Mouse (Mus musculus) CH12F3 (cell line): Measurements from ENCODE around the gene Map3k7cl.

Source experiments
- in situ Hi-C: fragments of 300-500 bp; cut with MboI; formaldehyde crosslinking; loops from 2 replicates; pipeline ENCODE4 v1.14.3; 2020; ENCODE audit warnings: low sequenced_read_pairs

Map3k7cl gene

GRCm38 (mm10) chr16:87585548-87586262, 32.6 kb downstream of the Map3k7cl start:
- in situ Hi-C loops: loop anchor here (10.0 kb wide), 1 partner anchor 159 kb away; no protein-coding TSS in a partner anchor

- in situ Hi-C loops: loop anchor here (10.0 kb wide), 1 partner anchor 157 kb away; no protein-coding TSS in a partner anchor
Observed at GRCm38 (mm10) chr16:87587843-87588242, 34.7 kb downstream of the Map3k7cl start.

GRCm38 (mm10) chr16:87594145-87594544, 41.0 kb downstream of the Map3k7cl start:
- in situ Hi-C loops: no loop called here

GRCm38 (mm10) chr16:87595149-87595548, 42.0 kb downstream of the Map3k7cl start:
- in situ Hi-C loops: no loop called here

GRCm38 (mm10) chr16:87602717-87603526, 49.8 kb downstream of the Map3k7cl start:
- in situ Hi-C loops: no loop called here

GRCm38 (mm10) chr16:87604002-87604401, 50.9 kb downstream of the Map3k7cl start:
- in situ Hi-C loops: no loop called here

GRCm38 (mm10) chr16:87604883-87605282, 51.8 kb downstream of the Map3k7cl start:
- in situ Hi-C loops: no loop called here

GRCm38 (mm10) chr16:87607383-87607782, 54.3 kb downstream of the Map3k7cl start:
- in situ Hi-C loops: no loop called here

GRCm38 (mm10) chr16:87607959-87608358, 54.8 kb downstream of the Map3k7cl start:
- in situ Hi-C loops: no loop called here

GRCm38 (mm10) chr16:87610142-87610541, 57.0 kb downstream of the Map3k7cl start:
- in situ Hi-C loops: no loop called here

GRCm38 (mm10) chr16:87610556-87611295, 57.6 kb downstream of the Map3k7cl start:
- in situ Hi-C loops: no loop called here

- in situ Hi-C loops: no loop called here
Observed at GRCm38 (mm10) chr16:87611420-87611819, 58.3 kb downstream of the Map3k7cl start.

GRCm38 (mm10) chr16:87612218-87612838, 59.2 kb downstream of the Map3k7cl start:
- in situ Hi-C loops: no loop called here

GRCm38 (mm10) chr16:87617377-87617776, 64.2 kb downstream of the Map3k7cl start:
- in situ Hi-C loops: no loop called here

GRCm38 (mm10) chr16:87621246-87621645, 68.1 kb downstream of the Map3k7cl start:
- in situ Hi-C loops: no loop called here

- in situ Hi-C loops: no loop called here
Observed at GRCm38 (mm10) chr16:87623881-87624280, 70.8 kb downstream of the Map3k7cl start.

GRCm38 (mm10) chr16:87624937-87625336, 71.8 kb downstream of the Map3k7cl start:
- in situ Hi-C loops: no loop called here

- in situ Hi-C loops: no loop called here
Observed at GRCm38 (mm10) chr16:87625341-87625740, 72.2 kb downstream of the Map3k7cl start.

GRCm38 (mm10) chr16:87625816-87626215, 72.7 kb downstream of the Map3k7cl start:
- in situ Hi-C loops: no loop called here

GRCm38 (mm10) chr16:87626696-87627095, 73.6 kb downstream of the Map3k7cl start:
- in situ Hi-C loops: no loop called here

GRCm38 (mm10) chr16:87634709-87635108, 81.6 kb downstream of the Map3k7cl start:
- in situ Hi-C loops: no loop called here
